Mouse (Mus musculus): Measurements from ENCODE around the gene Serinc4.

DNA sequence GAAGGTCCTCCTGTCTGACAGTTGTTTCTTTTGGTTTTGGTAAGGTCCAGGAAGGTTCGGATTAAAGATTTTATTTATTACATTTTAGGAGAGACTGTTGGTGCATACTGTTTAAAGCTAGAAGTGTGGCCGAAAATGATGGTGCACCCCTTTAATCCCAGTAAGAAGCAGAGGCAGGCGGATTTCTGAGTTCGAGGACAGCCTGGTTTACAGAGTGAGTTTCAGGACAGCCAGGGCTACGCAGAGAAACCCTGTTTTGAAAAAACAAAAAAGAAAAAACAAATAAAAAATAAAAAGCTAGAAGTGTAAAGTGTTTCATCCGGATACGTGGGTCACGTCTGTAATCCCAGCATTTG is 17.6 kb upstream of the Serinc4 start:
- TF ChIP-seq CTCF (IDR thresholded peaks at IDR 0.05; ENCODE audit: borderline replicate concordance, insufficient read depth, low read depth, low read length), result no peak
- no peak for TF ChIP-seq POLR2A (IDR thresholded peaks at IDR 0.05; ENCODE audit: borderline replicate concordance, insufficient read depth, low read length)

All from cerebellum, adult 2 months (tissue).